Mouse (Mus musculus) kidney, adult 2 months (tissue): ENCODE data around the gene Zfp36l2.

ENCODE experiments used
- CTCF ChIP-seq: fragments of 200-500 bp; conservative IDR thresholded peaks from 2 replicates; pipeline ENCODE4 v1.5.1; 2011; ENCODE audit warnings: low read depth, mild to moderate bottlenecking, control low read depth, low read length, moderate library complexity, mixed read lengths; ENCODE audit not compliant: insufficient read depth, insufficient read length
- POLR2A ChIP-seq: fragments of 200-500 bp; IDR thresholded peaks from one replicate; pipeline ENCODE4 v1.6.1; 2011; ENCODE audit warnings: low read depth, low read length, control low read depth

- TF ChIP-seq POLR2A (no peak), CTCF (no peak)
These were observed 30.7 kb downstream of the Zfp36l2 start for GRCm38 (mm10) chr17:84156748-84157742.
